Mouse (Mus musculus) midbrain, embryonic 16.5 days (tissue): ENCODE data around the gene Rhpn2. TPM values are rescaled to one million over a fixed set of nuclear protein-coding genes. Genes with fewer than 3 reads are reported as not detected.

Experiments used
- ATAC-seq: fragments of 200-750 bp; cut with Nextera tagmentation; 2 replicates; pipeline ENCODE4 v1.8.0; 2017; ENCODE audit warnings: moderate TSS enrichment
- H3K27ac ChIP-seq: fragments of 300-500 bp; sonication (generic); 2 replicates; pipeline ENCODE4 v1.5.1; 2014; ENCODE audit warnings: mild to moderate bottlenecking, low read length, mixed read lengths
- H3K27me3 ChIP-seq: fragments of 300-500 bp; sonication (generic); 2 replicates; pipeline ENCODE4 v1.6.1; 2014; ENCODE audit warnings: low read depth, low read length, mixed read lengths; ENCODE audit not compliant: control insufficient read depth, insufficient read depth
- H3K36me3 ChIP-seq: fragments of 300-500 bp; sonication (generic); 2 replicates; pipeline ENCODE4 v1.6.1; 2014; ENCODE audit warnings: mild to moderate bottlenecking, low read length, moderate library complexity, mixed read lengths; ENCODE audit not compliant: control insufficient read depth, insufficient read depth
- H3K4me1 ChIP-seq: fragments of 300-500 bp; sonication (generic); 2 replicates; pipeline ENCODE4 v1.6.1; 2014; ENCODE audit warnings: mild to moderate bottlenecking, low read length, mixed read lengths; ENCODE audit not compliant: control insufficient read depth, insufficient read depth
- H3K4me2 ChIP-seq: fragments of 300-500 bp; sonication (generic); 2 replicates; pipeline ENCODE4 v1.6.1; 2014; ENCODE audit warnings: mild to moderate bottlenecking, low read length, mixed read lengths
- H3K4me3 ChIP-seq: fragments of 300-500 bp; sonication (generic); 2 replicates; pipeline ENCODE4 v1.5.1; 2014; ENCODE audit warnings: low read depth, mild to moderate bottlenecking, low read length, moderate library complexity, mixed read lengths
- H3K9ac ChIP-seq: fragments of 300-500 bp; sonication (generic); 2 replicates; pipeline ENCODE4 v1.6.1; 2014; ENCODE audit warnings: low read depth, low read length, mixed read lengths
- H3K9me3 ChIP-seq: fragments of 300-500 bp; sonication (generic); replicated peaks from 2 replicates; pipeline ENCODE4 v1.6.1; 2014; ENCODE audit warnings: mild to moderate bottlenecking, low read length, mixed read lengths; ENCODE audit not compliant: control insufficient read depth, poor library complexity, severe bottlenecking
- WGBS: fragments of 180-500 bp; shearing (Covaris S2); extraction: QIAGEN DNeasy Blood & Tissue Kit; methylation state at CpG from one replicate; pipeline ENCODE4 v1.1.7; 2014; 5-methylcytosine and 5-hydroxymethylcytosine counted together
- polyA plus RNA-seq: library from polyadenylated mRNA; unstranded; fragments of >200 nt; fragmentation: Nextera tagmentation; extraction: Ambion mirVana; gene quantifications from 2 replicates; pipeline ENCODE4 v1.2.1, GENCODE M21; 2015

The Rhpn2 gene
- polyA plus RNA-seq, 1 experiment from 2014 or later = 1.3 TPM

DNA sequence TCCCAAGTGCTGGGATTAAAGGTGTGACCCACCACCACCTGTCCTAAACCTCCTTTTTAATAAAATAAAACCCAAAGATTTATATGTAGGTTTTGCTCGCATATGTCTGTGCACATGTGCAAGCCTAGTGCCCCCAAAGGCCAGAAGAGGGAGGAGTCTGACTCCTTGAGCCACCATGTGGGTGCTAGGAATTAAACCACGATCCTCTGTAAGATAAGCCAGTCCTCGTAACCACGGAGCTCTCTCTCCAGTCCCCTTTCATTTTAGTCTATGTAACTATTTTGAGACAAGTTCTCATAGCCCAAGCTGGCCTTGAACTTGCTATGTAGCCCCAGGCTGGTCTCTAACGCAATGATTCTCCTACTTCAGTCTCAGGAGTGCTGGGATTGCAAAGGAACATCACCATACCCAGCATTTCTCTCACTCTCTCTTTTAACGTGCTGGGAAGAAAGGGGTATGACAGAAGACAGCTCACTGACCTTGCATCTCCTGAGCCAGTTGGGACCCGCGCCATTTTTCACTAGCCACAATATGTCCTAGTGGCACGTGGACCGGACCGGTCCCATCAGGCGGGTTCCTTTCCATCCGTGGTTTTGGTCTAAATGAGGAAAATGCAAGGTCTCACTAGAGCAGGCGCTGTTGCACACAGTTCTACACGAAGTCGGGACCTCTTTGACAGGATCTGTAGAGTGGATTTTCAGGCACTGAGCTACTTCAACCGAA, 61.9 kb downstream of the Rhpn2 start:
- H3K36me3 ChIP-seq = peaks cover 5% of the 10 kb centered on the region; the same call in 1 of the 2 replicates
- H3K4me1 ChIP-seq = peaks cover 17% of the 10 kb centered on the region
- H3K27ac ChIP-seq = no peak overlapping the region
- H3K4me2 ChIP-seq = peak overlapping the region; percentile 63
- ATAC-seq = peak; percentile 2; the same call in 1 of the 2 replicates
- no peaks in the 10 kb centered on the region for H3K27me3 ChIP-seq
- H3K4me3 ChIP-seq = peak overlapping the region; percentile 63
- 14% methylated on average over 17 of the region's 17 CpGs for WGBS
- H3K9me3 ChIP-seq = no peaks in the 10 kb centered on the region
- peak overlapping the region; percentile 60 for H3K9ac ChIP-seq

DNA sequence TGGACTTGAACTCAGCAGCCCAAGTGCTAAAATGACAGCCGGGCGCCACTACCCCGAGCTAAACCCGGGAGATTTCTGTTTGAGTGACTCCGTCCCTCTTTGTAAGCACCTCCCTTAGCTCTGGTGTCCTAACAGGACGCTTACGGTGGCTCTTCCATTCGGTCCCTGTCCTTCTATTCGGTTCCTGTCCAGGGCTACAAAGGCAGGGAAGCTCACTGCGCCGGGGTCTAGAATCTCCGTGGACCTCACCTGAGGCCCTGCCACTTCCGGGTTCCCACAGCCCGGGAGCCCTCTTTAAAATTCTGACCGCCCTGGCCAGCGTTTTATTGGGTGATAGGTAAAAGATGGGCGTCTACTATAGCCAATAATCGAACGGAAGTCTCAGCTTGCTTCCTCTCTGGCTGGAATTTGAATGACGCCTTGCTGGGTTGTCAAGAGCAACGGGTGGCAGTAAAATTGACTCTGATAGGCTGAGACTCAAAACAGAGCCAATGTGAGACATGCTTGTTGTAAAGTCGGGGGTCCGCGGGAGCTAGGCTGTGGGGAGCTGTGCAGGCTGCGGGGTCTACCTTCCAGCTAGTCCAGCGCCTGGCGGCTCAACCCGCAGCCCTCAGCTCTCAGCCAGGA, 62.7 kb downstream of the Rhpn2 start, which contains the start of the genes Faap24 and Cep89:
TSS of gene Faap24 (minus strand) at position 295 of the 627 bp plus-strand sequence.
TSS of gene Cep89 (plus strand) at position 494 of the 627 bp plus-strand sequence.
- H3K27me3 ChIP-seq = no peaks in the 10 kb centered on the region
- peaks cover 17% of the 10 kb centered on the region for H3K4me1 ChIP-seq
- ATAC-seq = peak; percentile 99
- H3K9ac ChIP-seq = peak within 1 kb of the TSS; percentile 69
- peak within 1 kb of the TSS; percentile 56; the same call in 1 of the 2 replicates for H3K27ac ChIP-seq
- no peaks in the 10 kb centered on the region for H3K9me3 ChIP-seq
- peaks cover 8% of the 10 kb centered on the region for H3K36me3 ChIP-seq
- WGBS = under 1% methylated on average over 28 of the region's 28 CpGs
- H3K4me3 ChIP-seq = peak within 1 kb of the TSS; percentile 63
- H3K4me2 ChIP-seq = peak within 1 kb of the TSS; percentile 83

DNA sequence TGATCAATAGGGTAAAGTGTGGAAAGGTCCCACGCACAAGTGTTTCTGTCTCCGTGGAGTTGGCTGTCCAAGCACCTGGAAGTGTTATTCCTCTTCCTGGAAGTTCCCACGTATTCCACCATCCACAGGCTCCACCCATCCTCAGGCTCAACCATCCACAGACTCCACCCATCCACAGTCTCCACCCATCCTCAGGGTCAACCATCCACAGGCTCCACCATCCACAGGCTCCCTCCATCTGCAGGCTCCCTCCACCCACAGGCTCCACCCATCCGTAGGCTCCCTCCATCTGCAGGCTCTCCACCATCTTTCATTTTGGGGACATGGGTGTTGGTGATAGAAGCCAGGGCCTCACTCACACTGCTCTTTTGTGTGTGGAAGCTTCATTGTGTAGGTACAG, 67.2 kb downstream of the Rhpn2 start:
- H3K36me3 ChIP-seq = peaks cover 13% of the 10 kb centered on the region
- ATAC-seq = no peak
- no peak overlapping the region for H3K4me2 ChIP-seq
- WGBS = 83% methylated on average over 4 of the region's 4 CpGs
- H3K4me1 ChIP-seq = peaks cover 10% of the 10 kb centered on the region
- no peaks in the 10 kb centered on the region for H3K27me3 ChIP-seq
- no peaks in the 10 kb centered on the region for H3K9me3 ChIP-seq
- no peak overlapping the region for H3K27ac ChIP-seq
- no peak overlapping the region for H3K9ac ChIP-seq
- no peak overlapping the region for H3K4me3 ChIP-seq

DNA sequence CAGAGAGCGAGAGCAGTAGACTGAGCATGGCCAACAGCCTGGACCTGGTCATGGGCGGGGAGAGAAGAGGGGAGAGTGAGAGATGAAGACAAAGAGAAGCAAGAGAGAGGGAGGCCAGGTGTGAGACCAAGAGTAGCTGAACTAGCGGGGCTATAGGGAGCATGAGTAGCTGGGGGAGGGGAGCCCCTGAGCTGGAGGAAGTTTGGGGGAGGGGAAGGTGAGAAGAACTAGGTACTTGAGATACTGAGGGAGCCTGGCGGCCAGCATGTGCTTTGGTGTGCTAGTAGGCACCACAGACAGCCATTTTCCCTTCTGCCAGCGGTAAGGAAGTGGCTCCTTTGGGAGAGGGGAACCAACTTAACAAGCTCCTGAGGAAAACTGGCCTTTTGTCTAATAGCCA, 81.3 kb downstream of the Rhpn2 start:
- no peak overlapping the region for H3K4me3 ChIP-seq
- H3K36me3 ChIP-seq = peaks cover 10% of the 10 kb centered on the region
- no peak for ATAC-seq
- H3K4me1 ChIP-seq = no peaks in the 10 kb centered on the region
- no peaks in the 10 kb centered on the region for H3K27me3 ChIP-seq
- H3K4me2 ChIP-seq = no peak overlapping the region
- WGBS = 84% methylated on average over 5 of the region's 5 CpGs
- no peak overlapping the region for H3K9ac ChIP-seq
- H3K9me3 ChIP-seq = no peaks in the 10 kb centered on the region
- H3K27ac ChIP-seq = no peak overlapping the region

DNA sequence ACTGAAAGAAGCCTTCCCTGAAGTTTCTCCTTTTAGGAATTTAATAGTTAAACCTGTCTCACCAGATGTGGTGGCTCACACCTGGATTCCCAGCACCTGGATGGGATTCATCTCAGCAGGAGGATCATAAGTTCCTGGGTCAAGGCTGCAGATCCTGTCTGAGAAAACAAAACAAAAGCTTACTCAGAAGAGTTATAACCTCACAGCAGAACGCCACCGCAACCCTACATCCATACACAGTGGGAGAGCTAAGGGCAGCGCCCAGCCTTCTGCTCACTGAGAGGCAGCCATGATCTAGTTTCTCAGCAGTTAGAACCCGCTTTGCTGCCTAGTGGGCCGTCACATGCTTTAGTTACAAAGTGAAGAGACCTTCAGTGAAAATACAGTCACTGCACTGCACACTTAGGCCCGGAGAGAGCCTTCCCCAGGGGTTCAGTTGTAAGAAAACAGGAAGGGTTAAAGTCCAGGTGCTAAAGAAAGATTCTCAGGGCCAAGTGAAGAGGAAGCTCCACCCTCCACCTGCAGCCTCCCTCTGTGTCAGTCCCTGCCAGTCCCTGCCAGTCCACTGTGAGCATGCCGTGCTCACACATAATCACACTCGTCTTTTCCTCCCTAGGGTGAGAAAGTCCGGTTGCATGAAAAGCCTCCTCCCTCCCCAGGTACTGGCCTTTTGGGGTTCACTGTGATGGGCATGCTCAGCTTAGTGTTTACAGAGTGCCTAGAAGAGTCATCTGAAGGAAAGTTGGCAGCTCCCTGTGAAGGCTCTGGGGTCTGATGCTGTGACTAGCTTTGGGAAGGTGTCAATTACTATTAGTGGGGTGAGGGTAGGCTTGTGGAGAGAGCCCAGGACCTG, 82.1 kb downstream of the Rhpn2 start:
- no peak overlapping the region for H3K9ac ChIP-seq
- ATAC-seq = no peak
- no peaks in the 10 kb centered on the region for H3K4me1 ChIP-seq
- H3K4me2 ChIP-seq = no peak overlapping the region
- whole genome bisulfite sequencing = 87% methylated on average over 9 of the region's 9 CpGs
- peaks cover 13% of the 10 kb centered on the region for H3K36me3 ChIP-seq
- no peak overlapping the region for H3K4me3 ChIP-seq
- no peak overlapping the region for H3K27ac ChIP-seq
- no peaks in the 10 kb centered on the region for H3K9me3 ChIP-seq
- H3K27me3 ChIP-seq = no peaks in the 10 kb centered on the region

DNA sequence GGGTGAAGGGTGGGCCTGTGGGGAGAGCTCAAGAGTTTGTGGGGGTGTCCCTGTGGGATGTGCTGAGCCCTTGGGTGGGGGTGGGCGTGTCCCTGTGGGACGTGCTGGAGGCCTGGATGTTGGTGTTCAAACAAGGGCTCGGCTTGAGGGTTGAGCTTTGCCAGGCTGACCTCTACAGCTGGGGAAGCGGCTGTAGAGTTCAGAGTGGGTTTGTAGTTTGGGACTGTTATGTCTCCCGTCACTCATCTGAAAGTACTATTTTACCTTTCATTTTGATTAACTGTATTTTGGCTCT, 82.6 kb downstream of the Rhpn2 start:
- H3K4me1 ChIP-seq = no peaks in the 10 kb centered on the region
- H3K4me2 ChIP-seq = no peak overlapping the region
- H3K27me3 ChIP-seq = no peaks in the 10 kb centered on the region
- no peak overlapping the region for H3K4me3 ChIP-seq
- peaks cover 17% of the 10 kb centered on the region for H3K36me3 ChIP-seq
- H3K9ac ChIP-seq = no peak overlapping the region
- WGBS = 94% methylated on average over 5 of the region's 5 CpGs
- no peak overlapping the region for H3K27ac ChIP-seq
- H3K9me3 ChIP-seq = no peaks in the 10 kb centered on the region
- no peak for ATAC-seq

DNA sequence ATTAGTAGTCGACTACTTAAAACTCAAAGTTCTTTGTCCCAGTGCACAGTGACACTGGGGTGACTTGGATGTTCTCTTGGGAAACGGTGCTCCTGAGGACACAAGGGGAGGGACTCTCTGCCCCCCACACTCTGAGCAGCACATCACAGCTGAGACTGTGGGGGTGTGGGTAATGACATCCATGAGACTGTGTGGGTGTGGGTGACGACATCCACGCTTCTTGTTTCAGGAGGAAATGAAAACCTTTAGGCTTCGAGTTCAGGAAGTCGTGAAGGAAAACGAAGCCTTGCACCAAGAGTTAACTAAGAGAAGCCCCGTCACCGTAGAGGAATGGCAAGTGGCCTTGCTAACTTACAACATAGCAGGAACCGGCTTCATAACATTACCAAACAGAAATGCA, 89.1 kb downstream of the Rhpn2 start:
- Histone ChIP-seq H3K9ac (no peak overlapping the region), H3K4me3 (no peak overlapping the region), H3K27me3 (no peaks in the 10 kb centered on the region), H3K4me1 (no peaks in the 10 kb centered on the region), H3K4me2 (no peak overlapping the region), H3K36me3 (peaks cover 21% of the 10 kb centered on the region), H3K9me3 (no peaks in the 10 kb centered on the region), H3K27ac (no peak overlapping the region)
- 89% methylated on average over 10 of the region's 10 CpGs for WGBS
- no peak for ATAC-seq

DNA sequence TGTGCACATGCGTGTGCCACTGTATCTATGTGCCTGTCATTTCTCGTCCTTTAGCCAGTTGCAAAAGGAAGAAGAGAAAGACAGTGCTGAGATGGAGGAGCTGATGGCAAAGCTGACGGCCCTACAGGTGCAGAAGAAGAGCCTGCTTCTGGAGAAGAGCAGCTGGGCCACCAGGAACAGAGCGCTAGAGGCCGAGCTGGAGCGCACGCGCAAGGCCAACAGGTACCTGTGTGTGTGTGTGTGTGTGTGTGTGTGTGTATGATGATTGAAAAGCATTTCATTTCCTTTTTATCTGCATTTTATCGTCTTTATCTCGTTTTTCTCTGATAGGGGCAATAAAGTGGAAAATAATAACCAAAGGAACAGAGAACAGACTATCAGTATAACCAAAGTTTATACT, 94.2 kb downstream of the Rhpn2 start:
- peaks cover 21% of the 10 kb centered on the region for H3K36me3 ChIP-seq

DNA sequence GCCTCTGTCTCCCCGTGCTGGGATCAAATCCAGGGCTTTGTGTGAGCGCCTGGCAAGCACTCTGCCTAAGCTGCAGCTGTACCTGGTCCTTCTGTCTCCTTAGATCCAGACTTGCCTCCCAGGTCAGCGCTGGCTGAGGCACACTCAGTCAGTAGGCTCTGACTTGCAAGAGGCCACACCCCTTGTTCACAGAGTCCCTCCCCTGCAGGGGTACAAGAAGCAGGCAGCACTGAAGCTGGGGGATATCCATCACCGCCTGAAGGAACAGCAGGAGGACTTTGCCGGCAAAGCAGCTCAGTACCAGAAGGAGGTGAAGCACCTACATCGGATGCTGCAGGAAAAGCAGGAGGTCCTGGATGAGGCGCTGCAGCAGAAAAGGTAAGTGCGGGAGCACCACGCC, 101.3 kb downstream of the Rhpn2 start:
- Histone ChIP-seq H3K36me3 (peaks cover 25% of the 10 kb centered on the region), H3K4me3 (no peak overlapping the region)
- ATAC-seq = no peak

More for the DNA sequence above, 94.2 kb downstream of the Rhpn2 start:
- H3K4me3 ChIP-seq = no peak overlapping the region
- H3K9ac ChIP-seq = no peak overlapping the region
- H3K9me3 ChIP-seq = no peaks in the 10 kb centered on the region
- no peak overlapping the region for H3K4me2 ChIP-seq
- WGBS = 95% methylated on average over 10 of the region's 10 CpGs
- no peak for ATAC-seq
- no peaks in the 10 kb centered on the region for H3K4me1 ChIP-seq
- no peaks in the 10 kb centered on the region for H3K27me3 ChIP-seq
- H3K27ac ChIP-seq = no peak overlapping the region

More for the DNA sequence above, 101.3 kb downstream of the Rhpn2 start:
- no peak overlapping the region for H3K9ac ChIP-seq
- H3K4me2 ChIP-seq = no peak overlapping the region
- H3K4me1 ChIP-seq = no peaks in the 10 kb centered on the region
- H3K27ac ChIP-seq = no peak overlapping the region
- WGBS = 83% methylated on average over 9 of the region's 9 CpGs
- H3K27me3 ChIP-seq = no peaks in the 10 kb centered on the region
- no peaks in the 10 kb centered on the region for H3K9me3 ChIP-seq
